Mouse (Mus musculus) MEL (cell line): Measurements from ENCODE around the gene Mapkap1.

Source experiments
- GATA1 ChIP-seq: IDR thresholded peaks from 2 replicates; pipeline ENCODE4 v1.6.1; 2011; ENCODE audit warnings: low read depth, low read length, improper control_type of control experiment
- RCOR1 ChIP-seq: IDR thresholded peaks from 2 replicates; pipeline ENCODE4 v1.6.1; 2012; ENCODE audit warnings: low read depth, mild to moderate bottlenecking, inconsistent platforms, low read length, improper control_type of control experiment

DNA sequence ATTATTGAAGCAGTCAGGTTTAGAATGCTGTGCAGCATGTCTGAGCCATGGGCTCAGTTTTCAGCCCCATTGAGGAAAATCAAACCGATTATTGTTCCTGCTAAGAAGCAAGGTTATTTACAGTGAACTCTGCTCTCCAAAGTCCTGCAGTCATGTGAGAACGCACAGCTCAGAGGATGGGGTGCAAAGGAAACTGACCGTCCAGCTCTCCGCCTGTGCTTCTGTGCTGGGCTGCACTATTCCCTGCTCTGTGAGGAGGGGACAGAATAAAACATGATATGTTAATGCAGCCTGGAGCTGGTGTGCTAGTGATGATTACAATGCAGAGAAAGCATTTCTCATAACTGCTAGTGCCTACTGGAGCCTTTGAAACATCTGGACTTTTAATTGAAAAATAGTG is 74.8 kb downstream of the Mapkap1 start:
- TF ChIP-seq GATA1 (no peak), RCOR1 (no peak)
